Mouse (Mus musculus) R1 (cell line): ENCODE measurements around the gene Slc1a3.

Experiments
- DNase-seq: peaks from one replicate; pipeline ENCODE4 v3.0.0-alpha.2; 2018; ENCODE audit warnings: low read depth, low spot score

The Slc1a3 gene

GRCm38 (mm10) chr15:8659483-8659971, 51.0 kb downstream of the Slc1a3 start:
- DNase-seq = peak; percentile 81

- DNase-seq = no peak
These were observed 52.2 kb downstream of the Slc1a3 start for GRCm38 (mm10) chr15:8658086-8658980.

- no peak for DNase-seq
These were observed 55.3 kb downstream of the Slc1a3 start for GRCm38 (mm10) chr15:8655251-8655650.

GRCm38 (mm10) chr15:8652637-8653036, 57.9 kb downstream of the Slc1a3 start:
- no peak for DNase-seq

- no peak for DNase-seq
These were observed 66.4 kb downstream of the Slc1a3 start for GRCm38 (mm10) chr15:8643997-8644692.

- DNase-seq = no peak
These were observed 70.7 kb downstream of the Slc1a3 start for GRCm38 (mm10) chr15:8639856-8640255.

- DNase-seq = no peak
These were observed 71.8 kb downstream of the Slc1a3 start for GRCm38 (mm10) chr15:8638568-8639325.

- no peak for DNase-seq
These were observed 73.3 kb downstream of the Slc1a3 start for GRCm38 (mm10) chr15:8637283-8637682.

- no peak for DNase-seq
These were observed 74.6 kb downstream of the Slc1a3 start for GRCm38 (mm10) chr15:8635974-8636373.

GRCm38 (mm10) chr15:8634807-8635206, 75.8 kb downstream of the Slc1a3 start:
- no peak for DNase-seq

- DNase-seq = no peak
These were observed 76.2 kb downstream of the Slc1a3 start for GRCm38 (mm10) chr15:8634355-8634754.

- peak; percentile 78 for DNase-seq
These were observed 77.2 kb downstream of the Slc1a3 start for GRCm38 (mm10) chr15:8633375-8633774.

GRCm38 (mm10) chr15:8632361-8632760, 78.2 kb downstream of the Slc1a3 start:
- no peak for DNase-seq

- peak; percentile 79 for DNase-seq
These were observed 81.2 kb downstream of the Slc1a3 start for GRCm38 (mm10) chr15:8629317-8629831.

GRCm38 (mm10) chr15:8628150-8628549, 82.4 kb downstream of the Slc1a3 start:
- no peak for DNase-seq

GRCm38 (mm10) chr15:8627097-8627537, 83.4 kb downstream of the Slc1a3 start:
- peak; percentile 79 for DNase-seq

GRCm38 (mm10) chr15:8625370-8625769, 85.2 kb downstream of the Slc1a3 start:
- DNase-seq = no peak

GRCm38 (mm10) chr15:8623879-8624278, 86.7 kb downstream of the Slc1a3 start:
- peak; percentile 37 for DNase-seq

- DNase-seq = no peak
These were observed 91.0 kb downstream of the Slc1a3 start for GRCm38 (mm10) chr15:8619479-8620026.

GRCm38 (mm10) chr15:8616290-8616689, 94.3 kb downstream of the Slc1a3 start:
- DNase-seq = no peak

- DNase-seq = no peak
These were observed 94.9 kb downstream of the Slc1a3 start for GRCm38 (mm10) chr15:8615511-8616224.
